Mouse (Mus musculus) lung, embryonic 14.5 days (tissue): ENCODE measurements around the gene Tmem213. TPM values are rescaled to one million over a fixed set of nuclear protein-coding genes. Genes with fewer than 3 reads are reported as not detected.

Source experiments
- ATAC-seq: fragments of 200-750 bp; cut with Nextera tagmentation; 2 replicates; pipeline ENCODE4 v1.8.0; 2017; ENCODE audit warnings: mild to moderate bottlenecking, moderate TSS enrichment, moderate library complexity; ENCODE audit not compliant: insufficient read depth
- DNase-seq: peaks from one replicate; pipeline ENCODE4 v3.0.0-alpha.2; 2015
- H3K27ac ChIP-seq: fragments of 300-500 bp; sonication (generic); 2 replicates; pipeline ENCODE4 v1.5.1; 2014; ENCODE audit warnings: low read depth, mild to moderate bottlenecking, moderate library complexity
- H3K27me3 ChIP-seq: fragments of 300-500 bp; sonication (generic); 2 replicates; pipeline ENCODE4 v1.6.1; 2014; ENCODE audit warnings: low read length, control low read depth; ENCODE audit not compliant: insufficient read depth
- H3K36me3 ChIP-seq: fragments of 300-500 bp; sonication (generic); 2 replicates; pipeline ENCODE4 v1.6.1; 2014; ENCODE audit warnings: control low read depth; ENCODE audit not compliant: insufficient read depth
- H3K4me1 ChIP-seq: fragments of 300-500 bp; sonication (generic); 2 replicates; pipeline ENCODE4 v1.6.1; 2014; ENCODE audit warnings: antibody characterized with exemption, control low read depth; ENCODE audit not compliant: insufficient read depth
- H3K4me2 ChIP-seq: fragments of 300-500 bp; sonication (generic); 2 replicates; pipeline ENCODE4 v1.6.1; 2014; ENCODE audit warnings: mild to moderate bottlenecking
- H3K4me3 ChIP-seq: fragments of 300-500 bp; sonication (generic); 2 replicates; pipeline ENCODE4 v1.5.1; 2014; ENCODE audit warnings: low read depth, low read length
- H3K9ac ChIP-seq: fragments of 300-500 bp; sonication (generic); 2 replicates; pipeline ENCODE4 v1.6.1; 2014
- H3K9me3 ChIP-seq: fragments of 300-500 bp; sonication (generic); 2 replicates; pipeline ENCODE4 v1.6.1; 2016; ENCODE audit warnings: low read depth, low read length, control low read depth
- CTCF ChIP-seq: IDR thresholded peaks from 2 replicates; pipeline ENCODE4 v1.5.1; 2016; ENCODE audit warnings: antibody characterized with exemption, low read depth
- WGBS: fragments of 180-500 bp; shearing (Covaris S2); extraction: QIAGEN DNeasy Blood & Tissue Kit; methylation state at CpG from one replicate; pipeline ENCODE4 v1.1.7; 2014; 5-methylcytosine and 5-hydroxymethylcytosine counted together
- polyA plus RNA-seq: library from polyadenylated mRNA; unstranded; fragments of >200 nt; fragmentation: Nextera tagmentation; extraction: Ambion mirVana; gene quantifications from 2 replicates; pipeline ENCODE4 v1.2.1, GENCODE M21; 2014

The Tmem213 gene
- polyA plus RNA-seq, 1 experiment from 2014 or later: 4.4 TPM

DNA sequence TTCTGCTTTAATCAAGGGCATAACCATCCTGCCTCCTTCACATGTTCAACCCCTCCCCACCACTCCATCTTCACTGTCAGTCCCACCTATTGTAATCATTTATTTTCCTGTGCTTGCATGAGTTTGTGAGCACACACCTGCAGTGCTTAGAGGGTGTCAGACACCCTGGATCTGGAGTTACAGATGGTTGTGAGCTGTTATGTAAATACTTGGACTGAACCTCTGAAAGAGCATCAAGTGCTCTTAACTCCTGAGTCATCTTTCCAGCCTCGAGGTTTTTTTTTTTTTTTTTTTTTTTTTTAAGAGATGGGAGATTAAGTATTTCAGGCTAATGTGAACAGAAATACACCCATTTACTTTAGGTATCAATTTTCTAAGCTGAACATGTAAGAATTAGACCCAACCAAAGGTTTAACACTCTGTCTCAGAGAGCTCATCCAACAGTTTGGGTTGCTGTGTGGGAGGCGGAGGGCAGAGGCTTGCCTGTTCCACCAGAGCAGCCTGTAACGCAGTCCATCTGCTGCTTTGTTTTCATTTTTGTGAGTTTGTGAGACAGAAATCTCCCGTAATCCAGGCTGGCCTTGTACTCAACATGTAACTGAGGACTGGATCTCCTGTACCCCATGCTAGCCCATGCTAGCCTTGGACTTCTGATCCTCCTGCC, 7.2 kb downstream of the Tmem213 start:
- Histone ChIP-seq H3K27me3 (peaks cover 4% of the 10 kb centered on the region; the same call in 1 of the 2 replicates), H3K9me3 (no peaks in the 10 kb centered on the region), H3K36me3 (no peaks in the 10 kb centered on the region), H3K27ac (no peak overlapping the region), H3K9ac (no peak overlapping the region), H3K4me2 (no peak overlapping the region), H3K4me1 (no peaks in the 10 kb centered on the region), H3K4me3 (no peak overlapping the region)
- DNase-seq (no peak), ATAC-seq (no peak)
- WGBS: 29% methylated on average over 4 of the region's 4 CpGs
- no peak for TF ChIP-seq CTCF

DNA sequence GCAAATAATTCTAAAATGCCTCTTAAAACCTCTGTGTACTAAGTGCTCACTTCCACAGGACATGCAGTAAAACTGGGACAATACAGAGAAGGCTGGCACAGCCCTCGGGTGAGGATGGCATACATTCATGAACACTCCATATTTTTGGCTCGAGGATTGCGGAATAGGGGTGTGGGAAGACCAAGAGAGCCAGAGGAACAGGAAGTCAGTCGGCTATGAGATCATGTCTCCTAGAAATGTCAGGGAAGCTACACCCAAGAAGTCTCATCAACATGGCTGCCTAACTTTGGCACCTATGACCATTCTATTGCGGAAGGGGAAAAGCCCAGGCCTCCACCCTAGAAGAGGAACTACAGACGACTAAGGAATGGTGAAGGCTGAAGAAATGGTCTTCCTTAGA, 9.3 kb downstream of the Tmem213 start:
- 84% methylated on average over 6 of the region's 6 CpGs for WGBS
- TF ChIP-seq CTCF: no peak
- Histone ChIP-seq H3K9ac (no peak overlapping the region), H3K36me3 (no peaks in the 10 kb centered on the region), H3K4me1 (no peaks in the 10 kb centered on the region), H3K9me3 (no peaks in the 10 kb centered on the region), H3K27me3 (peaks cover 4% of the 10 kb centered on the region; the same call in 1 of the 2 replicates), H3K4me2 (no peak overlapping the region), H3K27ac (no peak overlapping the region), H3K4me3 (no peak overlapping the region)
- ATAC-seq: no peak
- no peak for DNase-seq

GRCm38 (mm10) chr6:38120681-38121371, 11.8 kb downstream of the Tmem213 start:
- Histone ChIP-seq H3K9me3 (no peaks in the 10 kb centered on the region), H3K36me3 (no peaks in the 10 kb centered on the region), H3K27ac (no peak overlapping the region), H3K4me2 (no peak overlapping the region), H3K9ac (no peak overlapping the region), H3K4me3 (no peak overlapping the region), H3K4me1 (no peaks in the 10 kb centered on the region), H3K27me3 (no peaks in the 10 kb centered on the region)
- TF ChIP-seq CTCF: no peak
- DNase-seq (peak; percentile 49), ATAC-seq (peak; percentile 90)
- WGBS: 40% methylated on average over 9 of the region's 9 CpGs

DNA sequence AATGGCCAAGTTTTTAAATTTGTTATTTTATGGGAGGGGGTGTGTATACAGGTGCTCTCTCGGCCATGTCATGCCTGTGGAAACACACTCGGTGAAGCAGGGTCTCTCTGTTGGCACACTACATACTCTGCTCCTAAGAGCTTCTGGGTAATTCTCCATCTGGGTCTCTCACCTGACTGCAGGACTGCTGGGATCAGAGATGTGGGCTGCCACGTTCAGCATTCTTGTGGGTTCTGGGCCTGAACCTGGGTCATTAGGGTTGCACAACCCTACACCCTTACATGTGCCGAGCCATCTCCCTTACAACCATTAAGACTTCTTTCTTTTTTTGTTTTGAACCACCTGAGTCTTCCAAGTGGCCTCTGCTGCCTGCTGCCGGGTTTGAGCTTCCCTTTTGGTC, 12.8 kb downstream of the Tmem213 start:
- TF ChIP-seq CTCF: no peak
- Histone ChIP-seq H3K36me3 (no peaks in the 10 kb centered on the region), H3K9ac (no peak overlapping the region), H3K4me3 (no peak overlapping the region), H3K4me1 (no peaks in the 10 kb centered on the region), H3K27ac (no peak overlapping the region), H3K4me2 (no peak overlapping the region), H3K27me3 (no peaks in the 10 kb centered on the region), H3K9me3 (no peaks in the 10 kb centered on the region)
- 74% methylated on average over 5 of the region's 5 CpGs for WGBS
- no peak for ATAC-seq
- no peak for DNase-seq

- Histone ChIP-seq H3K36me3 (peaks cover 6% of the 10 kb centered on the region; the same call in 1 of the 2 replicates), H3K27me3 (no peaks in the 10 kb centered on the region), H3K4me1 (no peaks in the 10 kb centered on the region), H3K9me3 (no peaks in the 10 kb centered on the region), H3K9ac (no peak overlapping the region), H3K4me2 (no peak overlapping the region), H3K27ac (no peak overlapping the region), H3K4me3 (no peak overlapping the region)
- WGBS: 63% methylated on average over 6 of the region's 6 CpGs
- TF ChIP-seq CTCF: no peak
- no peak for DNase-seq
- no peak for ATAC-seq
Observed at GRCm38 (mm10) chr6:38122791-38123190, 13.7 kb downstream of the Tmem213 start.

DNA sequence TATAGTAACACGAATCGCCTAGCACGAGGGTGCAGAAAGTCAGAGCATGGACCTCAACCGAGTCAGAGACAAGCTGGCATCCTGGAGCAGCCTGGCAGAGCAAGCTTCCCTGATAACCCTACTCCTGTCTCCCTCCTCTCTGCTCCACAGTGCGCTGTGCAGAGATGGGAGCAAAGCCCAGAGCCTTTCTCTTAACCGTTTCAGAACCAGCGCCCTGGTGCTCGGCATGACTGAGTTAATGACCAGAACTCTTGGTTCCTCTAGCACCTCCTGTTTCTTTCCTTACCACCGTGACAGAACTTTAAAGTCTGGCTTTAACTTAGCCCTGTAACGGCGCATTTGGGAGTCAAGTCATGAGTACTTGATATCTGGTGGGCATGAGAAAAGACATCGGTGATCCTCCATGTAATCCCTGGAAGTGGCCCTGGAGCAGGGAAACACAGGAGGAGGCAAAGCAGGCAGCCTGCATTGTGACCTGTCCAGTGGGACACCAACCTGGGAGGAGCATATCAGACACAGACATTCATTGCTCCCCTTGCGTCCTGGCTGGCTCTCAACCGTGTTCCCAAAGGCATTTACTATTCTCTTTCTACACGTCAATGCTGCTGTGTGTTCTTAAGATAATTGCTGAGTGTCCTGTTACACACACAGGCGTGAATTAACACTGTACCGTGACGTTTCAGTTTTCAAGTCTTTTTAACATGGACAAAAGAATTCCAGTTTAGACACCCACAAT, 14.6 kb downstream of the Tmem213 start:
- Histone ChIP-seq H3K36me3 (peaks cover 13% of the 10 kb centered on the region), H3K27ac (no peak overlapping the region), H3K27me3 (no peaks in the 10 kb centered on the region), H3K4me3 (no peak overlapping the region), H3K9ac (no peak overlapping the region), H3K4me2 (no peak overlapping the region), H3K4me1 (no peaks in the 10 kb centered on the region), H3K9me3 (no peaks in the 10 kb centered on the region)
- TF ChIP-seq CTCF: no peak
- ATAC-seq (no peak), DNase-seq (no peak)
- WGBS: 73% methylated on average over 18 of the region's 18 CpGs
